13 mouse cellular contexts compared by ENCODE assay signal in the genomic region with DNA sequence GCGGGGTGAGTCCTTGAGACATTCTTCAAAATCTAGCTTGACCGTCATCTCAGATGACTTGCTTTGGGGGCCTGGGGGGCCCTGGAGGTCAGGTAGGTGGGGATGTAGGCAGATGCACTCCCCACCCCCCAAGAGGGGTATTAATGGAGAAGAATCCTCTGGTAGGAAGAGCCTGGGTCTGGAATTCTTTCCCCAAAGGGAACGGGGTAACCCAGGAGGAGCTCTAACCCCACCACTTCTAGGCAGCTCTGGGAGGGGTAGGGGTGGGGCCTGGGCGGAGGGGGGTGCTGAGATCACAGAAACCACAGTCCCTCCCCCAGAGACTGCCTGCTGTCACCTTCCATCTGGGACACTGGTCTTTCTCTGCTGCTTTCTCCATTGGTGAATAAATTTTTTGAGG. TPM values are rescaled to one million over a fixed set of nuclear protein-coding genes. Genes with fewer than 3 reads are reported as not detected.
DNase-seq lines count a peak whose midpoint lies in the region; ATAC-seq and TF ChIP-seq lines count a peak whose summit lies in the region.
"Had no signal": no experiment of that assay in that cellular context is flagged by ENCODE, and none has a peak within 500 bp of the region (broad histone marks: within the 10 kb centered on the region; RNA-seq: fewer than 3 reads in every experiment).

A gene (minus strand): TSS at position 249 of the 400 bp plus-strand sequence.

- peaks cover 5 to 31% of the 10 kb centered on the region in 2 experiments; a peak in 3 of 4 replicates for H3K4me1 ChIP-seq in CH12.LX (ENCODE audit: control insufficient read depth in 1 of 2, insufficient read depth in 2 of 2)
- H3K4me1 ChIP-seq in limb, embryonic 10.5 days, result peaks cover 36% of the 10 kb centered on the region
- H3K4me1 ChIP-seq in olfactory bulb, adult 2 months (ENCODE audit: control insufficient read depth, insufficient read depth, low read length), result peaks cover 2% of the 10 kb centered on the region; the same call in 1 of the 2 replicates
- peaks cover 21% of the 10 kb centered on the region for H3K4me1 ChIP-seq in midbrain, embryonic 13.5 days (replicated peaks)

- peaks cover 3 to 24% of the 10 kb centered on the region in 2 experiments for H3K36me3 ChIP-seq in CH12.LX (replicated peaks in 1 of 2; ENCODE audit: control insufficient read depth in 1 of 2, insufficient read depth in 1 of 2, low read length in 1 of 2)
- H3K36me3 ChIP-seq in limb, embryonic 10.5 days, result peaks cover 14% of the 10 kb centered on the region
- no peaks in the 10 kb centered on the region for H3K36me3 ChIP-seq in midbrain, embryonic 13.5 days
- H3K36me3 ChIP-seq: heart, embryonic 13.5 days had no signal

- peak within 1 kb of the TSS; percentile 53 to 65 (median 63) for H3K4me3 ChIP-seq in CH12.LX (replicated peaks in 1 of 3; ENCODE audit: low read depth in 2 of 3, low read length in 2 of 3, poor library complexity in 1 of 3)
- no peak within 1 kb of the TSS for H3K4me3 ChIP-seq in limb, embryonic 10.5 days
- no peak within 1 kb of the TSS; the same call in 1 of the 2 replicates for H3K4me3 ChIP-seq in olfactory bulb, adult 2 months (ENCODE audit: insufficient read depth, low read depth, low read length)
- H3K4me3 ChIP-seq in midbrain, embryonic 13.5 days (replicated peaks), result no peak within 1 kb of the TSS
- H3K4me3 ChIP-seq: heart, embryonic 13.5 days; myocyte had no signal

- dilution Hi-C loops in CH12.LX (cut with MboI; ENCODE audit: extremely low pct_ligation_motif_present, extremely low pct_unique_long_range_greater_than_20kb, low sequenced_read_pairs), result no loop called here

- H3K27ac ChIP-seq in CH12.LX (ENCODE audit: insufficient read depth, low read depth), result peak within 1 kb of the TSS; percentile 37
- peak within 1 kb of the TSS; percentile 2; the same call in 1 of the 2 replicates for H3K27ac ChIP-seq in limb, embryonic 10.5 days
- no peak within 1 kb of the TSS for H3K27ac ChIP-seq in olfactory bulb, adult 2 months (ENCODE audit: insufficient read depth, low read depth, low read length)
- H3K27ac ChIP-seq in midbrain, embryonic 13.5 days, result no peak within 1 kb of the TSS
- H3K27ac ChIP-seq: heart, embryonic 13.5 days had no signal

- ATAC-seq in midbrain, embryonic 13.5 days, result no peak

- H3K9ac ChIP-seq in CH12.LX (ENCODE audit: insufficient read depth, low read depth), result peak within 1 kb of the TSS; percentile 74
- H3K9ac ChIP-seq in midbrain, embryonic 13.5 days (replicated peaks), result no peak within 1 kb of the TSS
- H3K9ac ChIP-seq: heart, embryonic 13.5 days; lung, embryonic 14.5 days had no signal

- intact Hi-C loops in heart, postnatal 10 days (cut with DNase I), result no loop called here

- no peaks in the 10 kb centered on the region for H3K79me2 ChIP-seq in CH12.LX (replicated peaks; ENCODE audit: control insufficient read depth, extremely low read depth, insufficient read depth, poor library complexity, severe bottlenecking)

- peak; percentile 87 for DNase-seq in heart, adult 11 months
- DNase-seq in heart, postnatal 10 days, result no peak
- peak; percentile 85 for DNase-seq in CH12.LX (ENCODE audit: extremely low read depth)
- no peak for DNase-seq in limb, embryonic 10.5 days (ENCODE audit: low spot score)
- DNase-seq in frontal cortex, postnatal 14 days (ENCODE audit: low spot score in 2 of 2), result no peak
- no peak for DNase-seq in gastrocnemius, adult 18-20 months (ENCODE audit: low spot score)
- DNase-seq: cerebellum, adult 18-20 months; kidney, postnatal 36 days; lung, embryonic 14.5 days had no signal

- TF ChIP-seq CTCF in CH12.LX (conservative IDR thresholded peaks at IDR 0.05 in 1 of 2, IDR thresholded peaks at IDR 0.05 in 1 of 2; ENCODE audit: low read depth in 2 of 2, low read length in 2 of 2), result no peak
- TF ChIP-seq CTCF in olfactory bulb, adult 2 months (IDR thresholded peaks at IDR 0.05; ENCODE audit: insufficient read depth, low read depth, low read length), result no peak

- H3K9me3 ChIP-seq in CH12.LX (replicated peaks; ENCODE audit: low read length), result no peaks in the 10 kb centered on the region
- H3K9me3 ChIP-seq in limb, embryonic 10.5 days (replicated peaks), result no peaks in the 10 kb centered on the region
- H3K9me3 ChIP-seq in midbrain, embryonic 13.5 days, result no peaks in the 10 kb centered on the region
- H3K9me3 ChIP-seq: heart, embryonic 13.5 days had no signal

- no peak for TF ChIP-seq POLR2A in CH12.LX (IDR thresholded peaks at IDR 0.05; ENCODE audit: low read depth, low read length)
- no peak for TF ChIP-seq POLR2A in olfactory bulb, adult 2 months (IDR thresholded peaks at IDR 0.05; ENCODE audit: insufficient read depth, low read depth, low read length)

- 75% methylated on average over 4 of the region's 4 CpGs for WGBS in limb, embryonic 10.5 days
- 88% methylated on average over 4 of the region's 4 CpGs for WGBS in olfactory bulb, adult 2 months
- 76% methylated on average over 4 of the region's 4 CpGs for WGBS in midbrain, embryonic 13.5 days

- TF ChIP-seq EP300 in CH12.LX (IDR thresholded peaks at IDR 0.05; ENCODE audit: low read length), result no peak

- in situ Hi-C loops in CH12.LX (cut with MboI; ENCODE audit: low pct_ligation_motif_present, low pct_unique_long_range_greater_than_20kb, low sequenced_read_pairs), result no loop called here

- no peak for TF ChIP-seq RAD21 in CH12.LX (IDR thresholded peaks at IDR 0.05; ENCODE audit: low read depth, low read length)

- no peaks in the 10 kb centered on the region for H3K27me3 ChIP-seq in CH12.LX (replicated peaks)
- H3K27me3 ChIP-seq in limb, embryonic 10.5 days (ENCODE audit: low read depth, poor library complexity, severe bottlenecking), result no peaks in the 10 kb centered on the region
- no peaks in the 10 kb centered on the region for H3K27me3 ChIP-seq in midbrain, embryonic 13.5 days
- H3K27me3 ChIP-seq: heart, embryonic 13.5 days had no signal

- H3K4me2 ChIP-seq in CH12.LX (ENCODE audit: insufficient read depth, low read depth, poor library complexity, severe bottlenecking), result peak within 1 kb of the TSS; percentile 46
- no peak within 1 kb of the TSS for H3K4me2 ChIP-seq in midbrain, embryonic 13.5 days (replicated peaks)
- H3K4me2 ChIP-seq: heart, embryonic 13.5 days; lung, embryonic 14.5 days had no signal

TF ChIP-seq in CH12.LX, 34 proteins besides CTCF, POLR2A, EP300 and RAD21:
- no peak for TF ChIP-seq UBTF (IDR thresholded peaks at IDR 0.05; ENCODE audit: low read depth, low read length)
- TF ChIP-seq TBP (conservative IDR thresholded peaks at IDR 0.05; ENCODE audit: low read depth, low read length), result 0 out of 2 replicates have a peak, but pooled peaks have one; percentile 32
- no peak for TF ChIP-seq KAT2A (IDR thresholded peaks at IDR 0.05; ENCODE audit: insufficient replicate concordance, low read length)
- TF ChIP-seq MAZ (IDR thresholded peaks at IDR 0.05; ENCODE audit: low read depth, low read length), result peak; percentile 81
- no peak for TF ChIP-seq MXI1 (IDR thresholded peaks at IDR 0.05; ENCODE audit: low read depth, low read length)
- TF ChIP-seq HCFC1 (IDR thresholded peaks at IDR 0.05; ENCODE audit: low read depth, low read length), result no peak
- 0 out of 2 replicates have a peak, but pooled peaks have one; percentile 56 for TF ChIP-seq ZMIZ1 (IDR thresholded peaks at IDR 0.05; ENCODE audit: low read depth, low read length)
- TF ChIP-seq SIN3A (IDR thresholded peaks at IDR 0.05; ENCODE audit: low read length), result peak; percentile 24; the same call in 1 of the 2 replicates

RNA-seq across cellular contexts. Expression of the gene that starts here (rescaled TPM):
- total RNA-seq in heart, postnatal 10 days (2021), result 1 to 10 TPM; 2.7 to 3.0 TPM
- total RNA-seq in CH12.LX (2012; rRNA removed) (38.9 and 39.6 TPM in 2 replicates), CH12.LX (2014; rRNA removed) (58.2 and 66.2 TPM in 2 replicates)
- 66.7 and 70.9 TPM in 2 replicates for polyA plus RNA-seq in CH12.LX (2012; ENCODE audit: insufficient read length, low read depth)
- polyA plus RNA-seq in limb, embryonic 10.5 days (2016; fragmentation: Nextera tagmentation; extraction: Ambion mirVana), result 0.93 and 1.7 TPM in 2 replicates
- 120 TPM in 1 of 2 replicates, not detected in the other for polyA plus RNA-seq in olfactory bulb, adult 2 months (2012; ENCODE audit: insufficient read depth, insufficient read length, low replicate concordance, missing spikeins)
- polyA plus RNA-seq in midbrain, embryonic 13.5 days (2015; fragmentation: Nextera tagmentation; extraction: Ambion mirVana), result 0.37 and 0.48 TPM in 2 replicates
- total RNA-seq in gastrocnemius, adult 18-20 months (2021), result under 1 TPM; 0.21 to 0.30 TPM

Comparison
In these comparisons a context has a peak if more than half of its experiments do, and no peak if none do; other contexts are left out.
1. RNA of the gene that starts here (total RNA-seq): 38.9 to 66.2 TPM in CH12.LX; 2.7 to 3.0 TPM in heart, postnatal 10 days and 0.21 to 0.30 TPM in gastrocnemius, adult 18-20 months; every median in the first group is over 4 times any median in the second.
2. DNase-seq: peak in heart, adult 11 months (single experiment) and CH12.LX (single experiment); none in heart, postnatal 10 days (0 of 2), limb, embryonic 10.5 days (single experiment), frontal cortex, postnatal 14 days (0 of 2) and gastrocnemius, adult 18-20 months (single experiment).
3. H3K27ac ChIP-seq: peak in CH12.LX (single experiment) and limb, embryonic 10.5 days (single experiment); none in olfactory bulb, adult 2 months (single experiment) and midbrain, embryonic 13.5 days (single experiment).
4. H3K4me3 ChIP-seq: peak in CH12.LX (3 of 3); none in limb, embryonic 10.5 days (single experiment), olfactory bulb, adult 2 months (single experiment) and midbrain, embryonic 13.5 days (single experiment).